Mouse (Mus musculus): Measurements from ENCODE around the gene Thoc3. TPM values are rescaled to one million over a fixed set of nuclear protein-coding genes. Genes with fewer than 3 reads are reported as not detected.
"Not testable (repeated sequence)": the region's sequence is repeated elsewhere in the genome, so short reads cannot be mapped to it uniquely, and the experiment has no call there.

Gene Thoc3
- polyA plus RNA-seq, 1 experiment = 21.0 TPM

DNA sequence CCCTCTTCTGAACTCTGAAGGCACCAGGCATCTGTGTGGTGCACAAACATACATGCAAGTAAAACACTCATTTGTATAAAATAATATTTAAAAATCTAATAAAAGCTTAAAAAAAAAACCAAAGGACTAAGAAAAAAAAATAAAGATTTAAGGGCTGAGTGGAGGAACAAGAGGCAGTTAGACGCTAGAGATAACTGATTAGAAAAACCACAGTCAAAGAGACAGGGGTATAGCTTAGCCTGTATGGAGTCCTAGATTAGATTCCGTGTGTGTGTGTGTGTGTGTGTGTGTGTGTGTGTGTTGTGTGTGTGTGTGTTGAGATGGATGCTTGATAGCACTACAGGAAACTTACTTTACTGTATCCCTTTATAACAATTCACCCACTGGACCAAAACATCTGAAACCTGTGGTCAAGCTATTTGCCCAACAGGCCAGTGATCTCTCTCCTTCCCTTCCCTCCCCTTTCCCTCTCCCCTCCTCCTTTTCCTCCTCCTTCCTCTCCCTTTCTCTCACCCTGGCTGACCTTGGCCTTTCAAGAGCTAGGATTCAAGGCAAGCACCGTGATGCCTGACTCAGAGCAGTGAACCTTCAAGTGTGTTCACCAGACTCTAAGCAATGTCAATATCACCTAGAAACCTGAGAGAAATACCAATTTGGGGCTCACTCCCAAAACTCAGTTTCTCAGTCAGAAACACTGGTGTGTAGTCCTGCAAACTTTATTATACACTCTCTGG lies 33.5 kb upstream of the Thoc3 start:
- 53% methylated on average over 3 of the region's 3 CpGs for WGBS
- Histone ChIP-seq H3K27ac (ENCODE audit: insufficient read depth, low read length) (no peak overlapping the region), H3K4me3 (ENCODE audit: extremely low read depth, insufficient read depth, insufficient read length) (no peak overlapping the region), H3K27me3 (ENCODE audit: control insufficient read depth, insufficient read depth, low read length) (no peaks in the 10 kb centered on the region), H3K36me3 (ENCODE audit: control insufficient read depth, insufficient read depth, low read length) (no peaks in the 10 kb centered on the region), H3K4me1 (ENCODE audit: control insufficient read depth, insufficient read depth, insufficient read length) (peaks cover 9% of the 10 kb centered on the region)
- no peak for DNase-seq (ENCODE audit: low read depth in 1 of 2, low spot score in 2 of 2)
- no peak for TF ChIP-seq CTCF (IDR thresholded peaks at IDR 0.05; ENCODE audit: extremely low read depth, insufficient read depth, insufficient read length, insufficient replicate concordance)
- TF ChIP-seq POLR2A (IDR thresholded peaks at IDR 0.05; ENCODE audit: low read depth, low read length) = no peak

DNA sequence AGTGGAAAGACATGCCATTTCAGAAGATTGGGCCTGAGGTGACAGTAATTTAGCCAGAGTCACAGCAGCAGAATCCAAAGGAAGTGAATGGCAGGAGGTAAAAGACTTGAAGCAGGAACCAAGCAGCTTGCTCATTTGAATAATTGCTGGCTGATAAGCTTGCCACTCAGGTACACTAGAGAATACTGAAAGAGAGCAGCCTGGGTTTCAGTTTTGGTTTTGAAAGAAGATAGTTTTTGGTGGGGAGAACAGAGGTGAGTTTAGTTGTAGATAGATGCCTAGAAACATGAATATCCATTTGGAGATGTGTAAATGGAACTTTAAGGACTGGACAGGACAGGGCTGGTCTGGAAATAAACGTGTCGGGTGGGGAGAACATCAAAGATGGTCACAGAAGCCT lies 32.7 kb upstream of the Thoc3 start:
- DNase-seq (ENCODE audit: low read depth in 1 of 2, low spot score in 2 of 2) = peak in 1 of 2 experiments; percentile 23
- TF ChIP-seq POLR2A (IDR thresholded peaks at IDR 0.05; ENCODE audit: low read depth, low read length) (no peak), CTCF (IDR thresholded peaks at IDR 0.05; ENCODE audit: extremely low read depth, insufficient read depth, insufficient read length, insufficient replicate concordance) (no peak)
- WGBS = 76% methylated on average over 2 of the region's 2 CpGs
- H3K36me3 ChIP-seq (ENCODE audit: control insufficient read depth, insufficient read depth, low read length) = no peaks in the 10 kb centered on the region
- no peaks in the 10 kb centered on the region for H3K27me3 ChIP-seq (ENCODE audit: control insufficient read depth, insufficient read depth, low read length)
- H3K4me1 ChIP-seq (ENCODE audit: control insufficient read depth, insufficient read depth, insufficient read length) = peaks cover 9% of the 10 kb centered on the region
- H3K27ac ChIP-seq (ENCODE audit: insufficient read depth, low read length) = no peak overlapping the region; the same call in 1 of the 2 replicates
- no peak overlapping the region for H3K4me3 ChIP-seq (ENCODE audit: extremely low read depth, insufficient read depth, insufficient read length)

DNA sequence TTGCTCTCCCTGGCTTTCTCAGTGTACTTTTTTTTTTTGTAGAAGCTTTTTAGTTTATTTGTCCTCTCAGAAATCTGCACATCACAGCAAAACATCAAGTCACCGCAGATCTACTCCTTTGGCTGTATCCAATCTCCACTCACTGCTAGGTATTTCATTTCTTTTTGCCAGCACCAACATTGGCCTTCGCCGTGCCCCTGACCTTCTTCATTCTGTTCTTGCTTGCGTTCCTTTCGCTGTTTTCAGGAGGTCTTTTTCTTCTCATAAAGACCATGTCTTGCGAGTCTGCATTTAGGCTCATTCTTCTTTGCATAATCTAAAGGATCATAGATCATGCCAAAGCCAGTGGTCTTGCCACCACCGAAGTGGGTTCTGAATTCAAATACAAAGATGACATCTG lies 30.9 kb upstream of the Thoc3 start:
- H3K4me1 ChIP-seq (ENCODE audit: control insufficient read depth, insufficient read depth, insufficient read length); H3K36me3 ChIP-seq (ENCODE audit: control insufficient read depth, insufficient read depth, low read length); DNase-seq (ENCODE audit: low read depth in 1 of 2, low spot score in 2 of 2); H3K27ac ChIP-seq (ENCODE audit: insufficient read depth, low read length); H3K4me3 ChIP-seq (ENCODE audit: extremely low read depth, insufficient read depth, insufficient read length); H3K27me3 ChIP-seq (ENCODE audit: control insufficient read depth, insufficient read depth, low read length): not testable (repeated sequence)
- WGBS = 90% methylated on average over 7 of the region's 7 CpGs

DNA sequence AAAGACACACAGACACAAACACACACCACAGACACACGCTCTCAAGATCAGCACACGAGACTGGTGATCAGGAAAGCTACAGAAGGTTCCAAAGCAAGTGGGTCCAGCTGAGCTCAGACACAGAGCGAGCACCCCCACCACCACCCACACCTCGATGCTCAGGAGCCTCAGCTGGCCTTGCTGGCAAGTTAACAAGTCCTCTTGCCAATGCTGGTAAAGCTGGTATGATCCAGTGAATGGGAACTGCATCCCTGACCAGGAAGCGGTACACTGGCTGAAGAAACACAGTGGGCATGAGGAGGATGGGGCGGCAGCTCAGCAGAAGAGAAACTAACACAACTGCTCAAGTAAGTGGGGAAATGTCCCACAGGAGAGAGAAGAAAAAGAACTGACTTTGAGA lies 22.7 kb upstream of the Thoc3 start:
- no peaks in the 10 kb centered on the region for H3K36me3 ChIP-seq (ENCODE audit: control insufficient read depth, insufficient read depth, low read length)
- no peak for DNase-seq (ENCODE audit: low read depth in 1 of 2, low spot score in 2 of 2)
- 88% methylated on average over 6 of the region's 6 CpGs for WGBS
- H3K27me3 ChIP-seq (ENCODE audit: control insufficient read depth, insufficient read depth, low read length) = no peaks in the 10 kb centered on the region
- TF ChIP-seq POLR2A (IDR thresholded peaks at IDR 0.05; ENCODE audit: low read depth, low read length) (no peak), CTCF (IDR thresholded peaks at IDR 0.05; ENCODE audit: extremely low read depth, insufficient read depth, insufficient read length, insufficient replicate concordance) (no peak)
- no peaks in the 10 kb centered on the region for H3K4me1 ChIP-seq (ENCODE audit: control insufficient read depth, insufficient read depth, insufficient read length)
- no peak overlapping the region for H3K4me3 ChIP-seq (ENCODE audit: extremely low read depth, insufficient read depth, insufficient read length)
- no peak overlapping the region for H3K27ac ChIP-seq (ENCODE audit: insufficient read depth, low read length)

DNA sequence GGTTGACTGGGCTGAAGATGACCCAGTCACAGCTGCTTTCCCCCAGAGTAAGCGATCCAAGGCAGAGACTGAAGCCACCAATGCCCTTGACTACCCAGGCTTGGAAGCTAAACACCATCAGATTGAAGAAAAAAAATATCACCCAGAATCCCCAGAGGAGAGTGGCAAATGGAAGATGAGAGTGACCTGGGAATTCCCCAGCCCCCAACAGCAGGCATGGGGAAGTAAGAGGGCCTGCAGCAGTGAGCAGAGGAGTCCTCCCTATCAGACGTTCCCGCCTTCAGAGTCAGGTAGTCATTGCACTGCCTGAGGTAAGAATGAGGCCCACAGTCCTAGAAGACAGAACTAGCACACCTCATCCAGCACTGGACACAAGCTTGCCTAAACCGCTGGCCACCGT lies 21.8 kb upstream of the Thoc3 start:
- Histone ChIP-seq H3K27me3 (ENCODE audit: control insufficient read depth, insufficient read depth, low read length) (no peaks in the 10 kb centered on the region), H3K36me3 (ENCODE audit: control insufficient read depth, insufficient read depth, low read length) (no peaks in the 10 kb centered on the region), H3K4me3 (ENCODE audit: extremely low read depth, insufficient read depth, insufficient read length) (no peak overlapping the region), H3K27ac (ENCODE audit: insufficient read depth, low read length) (no peak overlapping the region), H3K4me1 (ENCODE audit: control insufficient read depth, insufficient read depth, insufficient read length) (no peaks in the 10 kb centered on the region)
- WGBS = 78% methylated on average over 5 of the region's 5 CpGs
- no peak for DNase-seq (ENCODE audit: low read depth in 1 of 2, low spot score in 2 of 2)
- TF ChIP-seq CTCF (IDR thresholded peaks at IDR 0.05; ENCODE audit: extremely low read depth, insufficient read depth, insufficient read length, insufficient replicate concordance) = no peak
- no peak for TF ChIP-seq POLR2A (IDR thresholded peaks at IDR 0.05; ENCODE audit: low read depth, low read length)

DNA sequence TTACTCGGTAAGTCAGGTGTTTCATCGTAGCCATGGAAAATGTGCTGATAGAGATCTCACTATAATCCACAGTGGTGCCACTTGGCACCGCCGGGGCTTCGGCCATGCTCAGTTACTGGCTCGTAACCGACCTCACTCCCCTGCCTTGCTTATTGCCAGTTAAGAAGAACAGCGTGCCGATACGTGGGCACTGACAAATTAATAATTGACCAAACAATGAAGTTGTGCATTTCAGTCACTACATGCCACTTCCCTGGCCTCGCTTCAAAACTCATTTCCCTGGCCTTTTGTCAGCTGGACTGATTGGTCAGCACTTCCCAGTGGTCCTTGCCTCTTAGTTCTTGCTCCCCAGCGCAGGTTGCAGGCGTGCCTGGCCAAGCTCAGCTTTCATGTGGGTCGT lies 12.8 kb upstream of the Thoc3 start:
- no peak for TF ChIP-seq POLR2A (IDR thresholded peaks at IDR 0.05; ENCODE audit: low read depth, low read length)
- H3K4me1 ChIP-seq (ENCODE audit: control insufficient read depth, insufficient read depth, insufficient read length) = no peaks in the 10 kb centered on the region
- H3K36me3 ChIP-seq (ENCODE audit: control insufficient read depth, insufficient read depth, low read length) = no peaks in the 10 kb centered on the region
- H3K27me3 ChIP-seq (ENCODE audit: control insufficient read depth, insufficient read depth, low read length) = no peaks in the 10 kb centered on the region
- DNase-seq (ENCODE audit: low read depth in 1 of 2, low spot score in 2 of 2) = no peak
- no peak overlapping the region for H3K4me3 ChIP-seq (ENCODE audit: extremely low read depth, insufficient read depth, insufficient read length)
- 87% methylated on average over 14 of the region's 14 CpGs for WGBS
- H3K27ac ChIP-seq (ENCODE audit: insufficient read depth, low read length) = no peak overlapping the region

DNA sequence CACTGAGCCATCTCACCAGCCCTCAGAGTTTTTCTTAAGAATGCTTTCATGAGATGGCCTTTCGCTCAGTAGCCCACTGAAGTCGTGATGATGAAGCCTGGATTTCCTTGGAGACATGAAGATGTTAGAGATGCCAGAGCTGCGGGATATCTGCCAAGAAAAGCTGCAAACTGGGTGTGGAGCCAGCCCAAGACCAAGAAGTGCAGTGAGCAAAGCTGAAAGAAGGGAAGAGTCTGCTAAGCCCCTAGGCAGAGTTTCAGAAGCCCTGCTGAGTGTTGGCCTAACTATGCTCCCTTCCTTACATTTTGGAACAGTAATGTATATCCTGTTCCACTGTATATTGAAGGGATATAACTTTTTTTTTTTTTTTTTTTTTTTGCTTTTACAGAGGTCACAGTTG lies 10.6 kb upstream of the Thoc3 start:
- no peak overlapping the region for H3K4me3 ChIP-seq (ENCODE audit: extremely low read depth, insufficient read depth, insufficient read length)
- H3K36me3 ChIP-seq (ENCODE audit: control insufficient read depth, insufficient read depth, low read length) = no peaks in the 10 kb centered on the region
- no peak overlapping the region for H3K27ac ChIP-seq (ENCODE audit: insufficient read depth, low read length)
- no peak for DNase-seq (ENCODE audit: low read depth in 1 of 2, low spot score in 2 of 2)
- 63% methylated on average over 3 of the region's 3 CpGs for WGBS
- no peaks in the 10 kb centered on the region for H3K27me3 ChIP-seq (ENCODE audit: control insufficient read depth, insufficient read depth, low read length)
- TF ChIP-seq POLR2A (IDR thresholded peaks at IDR 0.05; ENCODE audit: low read depth, low read length) (no peak), CTCF (IDR thresholded peaks at IDR 0.05; ENCODE audit: extremely low read depth, insufficient read depth, insufficient read length, insufficient replicate concordance) (no peak)
- H3K4me1 ChIP-seq (ENCODE audit: control insufficient read depth, insufficient read depth, insufficient read length) = no peaks in the 10 kb centered on the region; the same call in 1 of the 2 replicates
